Mouse (Mus musculus) midbrain, embryonic 12.5 days (tissue): ENCODE measurements around the gene Cemip2. TPM values are rescaled to one million over a fixed set of nuclear protein-coding genes. Genes with fewer than 3 reads are reported as not detected.
A peak's percentile ranks its signal among the peaks of the same experiment; 100 is the strongest.

Experiments used
- ATAC-seq: fragments of 200-750 bp; cut with Nextera tagmentation; 2 replicates; pipeline ENCODE4 v1.8.0; 2017; ENCODE audit warnings: low read depth, moderate TSS enrichment, moderate library complexity; ENCODE audit not compliant: low FRiP score
- H3K27ac ChIP-seq: fragments of 300-500 bp; sonication (generic); replicated peaks from 2 replicates; pipeline ENCODE4 v1.5.1; 2016; ENCODE audit warnings: mild to moderate bottlenecking
- H3K27me3 ChIP-seq: fragments of 300-500 bp; sonication (generic); 2 replicates; pipeline ENCODE4 v1.6.1; 2016; ENCODE audit warnings: mild to moderate bottlenecking
- H3K36me3 ChIP-seq: fragments of 300-500 bp; sonication (generic); 2 replicates; pipeline ENCODE4 v1.6.1; 2016
- H3K4me1 ChIP-seq: fragments of 300-500 bp; sonication (generic); 2 replicates; pipeline ENCODE4 v1.6.1; 2016
- H3K4me2 ChIP-seq: fragments of 300-500 bp; sonication (generic); replicated peaks from 2 replicates; pipeline ENCODE4 v1.6.1; 2016; ENCODE audit warnings: mild to moderate bottlenecking, moderate library complexity
- H3K4me3 ChIP-seq: fragments of 300-500 bp; sonication (generic); 2 replicates; pipeline ENCODE4 v1.5.1; 2016; ENCODE audit warnings: mild to moderate bottlenecking
- H3K9ac ChIP-seq: fragments of 300-500 bp; sonication (generic); replicated peaks from 2 replicates; pipeline ENCODE4 v1.6.1; 2016; ENCODE audit warnings: mild to moderate bottlenecking, moderate library complexity
- H3K9me3 ChIP-seq: fragments of 300-500 bp; sonication (generic); 2 replicates; pipeline ENCODE4 v1.6.1; 2016; ENCODE audit warnings: mild to moderate bottlenecking
- WGBS: fragments of 180-500 bp; shearing (Covaris S2); methylation state at CpG from one replicate; pipeline ENCODE4 v1.1.7; 2016; 5-methylcytosine and 5-hydroxymethylcytosine counted together
- polyA plus RNA-seq: library from polyadenylated mRNA; unstranded; fragments of >200 nt; fragmentation: Nextera tagmentation; extraction: Ambion mirVana; gene quantifications from 2 replicates; pipeline ENCODE4 v1.2.1, GENCODE M21; 2016

The Cemip2 gene
- polyA plus RNA-seq, 1 experiment from 2014 or later, result 105 TPM

DNA sequence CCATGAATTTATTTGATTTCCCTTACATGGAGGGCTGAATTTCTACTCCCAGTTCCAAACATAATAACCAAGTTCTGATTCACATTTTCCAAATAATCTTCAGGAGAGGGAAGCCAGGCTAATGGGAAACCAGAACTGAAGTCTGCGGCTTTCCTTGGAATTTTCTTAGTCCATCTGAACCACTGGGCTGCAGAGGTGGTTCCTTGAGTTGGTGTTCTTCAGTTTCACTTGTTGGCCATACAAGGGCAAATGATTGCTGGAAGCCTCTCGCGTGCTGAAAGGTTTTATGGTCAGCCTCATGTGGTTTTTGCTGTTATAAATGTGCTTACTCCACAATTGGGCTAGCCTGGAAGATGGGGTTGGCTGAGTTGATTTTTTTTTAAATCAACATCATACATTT is 16.4 kb downstream of the Cemip2 start:
- H3K9me3 ChIP-seq, result no peaks in the 10 kb centered on the region
- H3K36me3 ChIP-seq, result peaks cover 62% of the 10 kb centered on the region
- ATAC-seq, result no peak
- no peak overlapping the region for H3K4me3 ChIP-seq
- H3K27me3 ChIP-seq, result no peaks in the 10 kb centered on the region
- WGBS, result 91% methylated on average over 3 of the region's 3 CpGs
- H3K4me1 ChIP-seq, result peaks cover 30% of the 10 kb centered on the region
- no peak overlapping the region for H3K27ac ChIP-seq
- H3K9ac ChIP-seq, result no peak overlapping the region
- H3K4me2 ChIP-seq, result no peak overlapping the region

GRCm38 (mm10) chr19:21796333-21796732 is 18.2 kb downstream of the Cemip2 start:
- Histone ChIP-seq H3K4me1 (peaks cover 25% of the 10 kb centered on the region), H3K9me3 (no peaks in the 10 kb centered on the region), H3K36me3 (peaks cover 74% of the 10 kb centered on the region), H3K27ac (no peak overlapping the region), H3K4me2 (no peak overlapping the region), H3K9ac (no peak overlapping the region), H3K27me3 (no peaks in the 10 kb centered on the region), H3K4me3 (no peak overlapping the region)
- 93% methylated on average over 5 of the region's 5 CpGs for WGBS
- ATAC-seq, result no peak

GRCm38 (mm10) chr19:21798700-21799099 is 20.6 kb downstream of the Cemip2 start:
- WGBS, result 59% methylated on average over 3 of the region's 3 CpGs

DNA sequence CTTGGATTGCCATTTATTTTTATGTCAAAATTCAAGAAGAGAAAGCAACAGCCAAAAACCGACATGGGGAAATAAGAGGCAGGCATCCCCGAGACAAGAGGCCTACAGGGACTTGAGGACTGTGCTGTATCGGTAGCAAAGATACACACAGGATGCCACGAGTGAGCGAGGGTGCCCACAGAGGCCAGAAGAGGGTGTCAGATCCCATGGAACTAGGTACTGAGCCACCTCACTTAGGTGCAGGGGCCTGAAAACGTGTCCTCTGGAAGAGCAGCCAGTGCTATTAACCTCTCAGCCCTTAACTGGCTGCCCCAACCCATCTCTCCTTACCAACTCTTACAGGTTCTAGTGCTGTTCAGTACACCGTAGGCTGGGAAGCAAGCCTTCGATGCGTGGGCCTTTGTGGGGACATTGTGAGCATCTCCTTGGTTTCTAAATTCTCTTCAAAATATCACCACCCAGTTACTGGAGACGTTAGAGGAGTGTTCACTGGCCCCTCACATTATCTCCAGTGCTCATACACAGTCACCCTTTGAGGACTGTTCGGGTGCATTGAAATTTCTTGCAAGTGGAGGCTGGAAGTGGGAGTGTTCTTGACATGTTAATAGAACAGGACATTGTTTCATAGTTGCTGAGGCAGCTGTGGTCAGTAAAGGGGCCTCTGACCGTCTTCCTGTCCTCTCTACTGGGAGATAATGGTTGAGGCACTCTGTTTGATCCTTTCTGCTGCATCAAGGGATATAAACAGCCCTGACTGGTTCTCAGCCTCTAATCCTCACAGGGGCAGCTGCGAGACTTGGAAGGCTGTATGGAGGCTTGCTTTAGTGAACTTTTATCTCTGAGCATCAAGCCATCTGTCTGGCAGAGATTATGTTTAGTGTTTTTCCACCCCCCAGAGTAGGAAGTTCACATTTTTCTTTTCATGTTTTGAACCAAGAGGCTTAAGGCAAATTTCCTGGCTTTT is 21.6 kb downstream of the Cemip2 start:
- H3K4me1 ChIP-seq, result peaks cover 21% of the 10 kb centered on the region; the same call in 1 of the 2 replicates
- ATAC-seq, result peak; percentile 76
- peak overlapping the region; percentile 0; the same call in 1 of the 2 replicates for H3K4me2 ChIP-seq
- no peaks in the 10 kb centered on the region for H3K27me3 ChIP-seq
- 52% methylated on average over 13 of the region's 13 CpGs for WGBS
- no peak overlapping the region for H3K4me3 ChIP-seq
- H3K9ac ChIP-seq, result 0 out of 2 replicates have a peak overlapping the region, but pooled peaks have one; percentile 12
- H3K36me3 ChIP-seq, result peaks cover 86% of the 10 kb centered on the region
- no peaks in the 10 kb centered on the region for H3K9me3 ChIP-seq
- peak overlapping the region; percentile 68 for H3K27ac ChIP-seq

More at GRCm38 (mm10) chr19:21798700-21799099, 20.6 kb downstream of the Cemip2 start:
- Histone ChIP-seq H3K27me3 (no peaks in the 10 kb centered on the region), H3K9ac (no peak overlapping the region), H3K4me3 (no peak overlapping the region), H3K9me3 (no peaks in the 10 kb centered on the region), H3K27ac (peak overlapping the region; percentile 10), H3K4me2 (no peak overlapping the region), H3K36me3 (peaks cover 86% of the 10 kb centered on the region), H3K4me1 (peaks cover 21% of the 10 kb centered on the region; the same call in 1 of the 2 replicates)
- no peak for ATAC-seq

- Histone ChIP-seq H3K4me1 (peaks cover 7% of the 10 kb centered on the region; the same call in 1 of the 2 replicates), H3K27ac (no peak overlapping the region), H3K9ac (no peak overlapping the region), H3K36me3 (peaks cover 89% of the 10 kb centered on the region), H3K27me3 (no peaks in the 10 kb centered on the region), H3K4me2 (no peak overlapping the region), H3K9me3 (no peaks in the 10 kb centered on the region), H3K4me3 (no peak overlapping the region)
- WGBS, result 89% methylated on average over 8 of the region's 8 CpGs
- no peak for ATAC-seq
These were observed 26.3 kb downstream of the Cemip2 start for GRCm38 (mm10) chr19:21804488-21804887.

DNA sequence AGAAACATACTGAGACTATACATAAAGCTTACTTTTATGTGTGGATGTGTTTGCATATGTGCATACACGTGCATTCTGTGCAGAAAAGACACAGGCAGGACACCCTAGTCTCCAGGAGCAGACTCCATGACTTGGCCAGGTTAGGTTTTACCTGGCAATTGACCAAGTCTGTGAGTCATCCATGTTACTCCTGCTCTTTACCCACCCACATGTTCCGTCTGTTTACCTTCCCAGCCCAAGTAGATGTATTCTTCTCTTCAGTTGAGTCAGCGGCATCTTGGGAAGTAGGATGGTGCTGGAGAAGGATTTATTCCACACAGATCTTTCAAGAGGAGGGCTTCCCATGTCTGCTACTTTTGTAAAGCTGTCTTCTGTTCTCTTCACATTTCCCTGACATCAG is 27.2 kb downstream of the Cemip2 start:
- no peak for ATAC-seq
- Histone ChIP-seq H3K9ac (no peak overlapping the region), H3K27ac (no peak overlapping the region), H3K4me3 (no peak overlapping the region), H3K36me3 (peaks cover 93% of the 10 kb centered on the region), H3K4me1 (no peaks in the 10 kb centered on the region), H3K9me3 (no peaks in the 10 kb centered on the region), H3K27me3 (no peaks in the 10 kb centered on the region), H3K4me2 (no peak overlapping the region)
- 92% methylated on average over 3 of the region's 3 CpGs for WGBS

- Histone ChIP-seq H3K9me3 (no peaks in the 10 kb centered on the region), H3K4me3 (no peak overlapping the region), H3K27me3 (no peaks in the 10 kb centered on the region), H3K27ac (no peak overlapping the region), H3K36me3 (peaks cover 95% of the 10 kb centered on the region), H3K9ac (no peak overlapping the region), H3K4me2 (no peak overlapping the region), H3K4me1 (no peaks in the 10 kb centered on the region)
- 96% methylated on average over 5 of the region's 5 CpGs for WGBS
- ATAC-seq, result no peak
These were observed 32.0 kb downstream of the Cemip2 start for GRCm38 (mm10) chr19:21810135-21810534.

DNA sequence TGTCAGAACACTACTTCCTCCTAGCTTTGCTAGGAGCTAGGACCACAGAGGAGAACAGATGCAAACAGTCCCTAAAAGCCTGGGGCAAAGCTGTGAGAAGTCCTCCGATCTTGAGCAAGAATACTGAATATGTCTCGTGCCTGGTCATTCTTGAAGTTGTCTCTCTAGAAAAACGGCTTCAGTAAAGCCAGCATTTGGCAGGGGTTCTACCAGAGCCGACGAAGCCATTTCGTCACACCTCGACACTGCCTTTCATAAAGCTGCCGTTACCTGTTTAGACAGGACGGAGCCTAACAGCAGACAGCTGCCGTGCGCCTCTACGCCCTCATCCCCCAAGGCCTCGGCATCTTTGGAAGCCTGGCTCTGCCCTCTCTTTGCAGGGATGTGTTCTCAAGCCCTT is 35.4 kb downstream of the Cemip2 start:
- ATAC-seq, result no peak
- H3K4me1 ChIP-seq, result no peaks in the 10 kb centered on the region
- H3K27me3 ChIP-seq, result no peaks in the 10 kb centered on the region
- no peak overlapping the region for H3K4me2 ChIP-seq
- H3K4me3 ChIP-seq, result no peak overlapping the region
- H3K9me3 ChIP-seq, result no peaks in the 10 kb centered on the region
- WGBS, result 88% methylated on average over 13 of the region's 13 CpGs
- no peak overlapping the region for H3K27ac ChIP-seq
- H3K9ac ChIP-seq, result no peak overlapping the region
- H3K36me3 ChIP-seq, result peaks cover 93% of the 10 kb centered on the region

GRCm38 (mm10) chr19:21814433-21815020 is 36.4 kb downstream of the Cemip2 start:
- 90% methylated on average over 8 of the region's 8 CpGs for WGBS
- peaks cover 93% of the 10 kb centered on the region for H3K36me3 ChIP-seq
- no peak overlapping the region for H3K4me3 ChIP-seq
- no peaks in the 10 kb centered on the region for H3K4me1 ChIP-seq
- no peaks in the 10 kb centered on the region for H3K9me3 ChIP-seq
- no peak overlapping the region for H3K4me2 ChIP-seq
- no peak for ATAC-seq
- H3K27ac ChIP-seq, result no peak overlapping the region
- H3K9ac ChIP-seq, result no peak overlapping the region
- no peaks in the 10 kb centered on the region for H3K27me3 ChIP-seq

- WGBS, result 95% methylated on average over 4 of the region's 4 CpGs
- Histone ChIP-seq H3K27ac (no peak overlapping the region), H3K27me3 (no peaks in the 10 kb centered on the region), H3K4me3 (no peak overlapping the region), H3K4me2 (no peak overlapping the region), H3K9me3 (no peaks in the 10 kb centered on the region), H3K4me1 (no peaks in the 10 kb centered on the region), H3K9ac (no peak overlapping the region), H3K36me3 (peaks cover 87% of the 10 kb centered on the region)
- no peak for ATAC-seq
These were observed 38.1 kb downstream of the Cemip2 start for GRCm38 (mm10) chr19:21816260-21816659.

DNA sequence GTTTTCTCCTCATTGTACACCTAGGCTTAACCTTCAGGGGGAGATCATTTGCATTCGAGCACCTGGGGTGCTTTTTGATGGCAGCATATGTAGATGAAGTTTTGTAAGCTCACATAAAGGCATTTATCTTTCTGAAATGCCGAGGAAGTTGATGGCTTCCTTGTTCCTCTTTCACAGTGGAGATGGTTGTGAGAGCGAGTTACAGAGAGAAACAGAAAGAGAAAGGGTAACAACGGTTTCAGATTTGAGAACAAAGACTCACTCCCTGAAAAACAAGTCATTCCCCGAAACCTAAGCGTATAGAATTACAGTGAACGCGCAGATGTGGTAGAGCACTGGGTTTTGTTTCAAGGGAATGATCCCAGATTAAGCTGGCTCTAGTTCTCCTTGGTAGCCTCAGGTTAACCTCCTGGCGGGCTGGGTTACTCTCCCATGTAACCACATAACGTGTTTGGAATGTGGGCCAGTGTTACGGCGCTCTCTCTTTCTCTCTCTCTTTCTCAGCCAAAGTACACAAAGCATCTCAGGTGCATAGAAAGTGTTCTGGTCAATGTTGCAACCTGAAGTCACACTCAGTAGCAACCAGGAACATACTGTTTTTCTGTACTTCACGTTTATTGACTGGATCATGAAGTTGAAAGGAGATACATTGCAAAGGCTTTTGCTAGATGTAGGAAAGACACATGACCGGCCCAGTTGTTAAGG is 40.0 kb downstream of the Cemip2 start:
- Histone ChIP-seq H3K9me3 (no peaks in the 10 kb centered on the region), H3K27ac (no peak overlapping the region), H3K27me3 (no peaks in the 10 kb centered on the region), H3K4me3 (no peak overlapping the region), H3K9ac (no peak overlapping the region), H3K4me1 (no peaks in the 10 kb centered on the region), H3K36me3 (peaks cover 83% of the 10 kb centered on the region), H3K4me2 (no peak overlapping the region)
- no peak for ATAC-seq
- 89% methylated on average over 14 of the region's 14 CpGs for WGBS

DNA sequence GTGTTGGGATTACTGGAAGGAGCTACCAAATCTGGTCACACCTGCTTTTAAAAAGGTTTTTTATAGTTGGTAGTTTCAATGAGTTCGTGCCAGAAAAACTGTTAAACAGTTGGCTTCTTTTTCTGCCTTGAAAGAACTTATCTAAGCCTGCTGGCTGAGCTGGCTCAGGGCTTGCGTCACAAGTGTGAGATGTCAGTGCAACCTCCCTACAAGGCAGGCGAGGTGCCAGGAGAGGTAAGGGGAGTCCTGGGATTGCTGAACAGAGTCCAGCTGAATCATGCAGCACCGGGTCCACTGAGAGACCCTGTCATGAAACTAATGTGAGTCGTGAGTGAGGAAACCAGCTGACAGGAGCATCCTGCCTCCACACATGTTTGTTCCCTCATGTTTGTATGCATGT is 41.4 kb downstream of the Cemip2 start:
- H3K27me3 ChIP-seq, result no peaks in the 10 kb centered on the region
- H3K27ac ChIP-seq, result no peak overlapping the region
- no peaks in the 10 kb centered on the region for H3K9me3 ChIP-seq
- no peaks in the 10 kb centered on the region for H3K4me1 ChIP-seq
- no peak overlapping the region for H3K4me3 ChIP-seq
- peaks cover 81% of the 10 kb centered on the region for H3K36me3 ChIP-seq
- H3K9ac ChIP-seq, result no peak overlapping the region
- ATAC-seq, result no peak
- 81% methylated on average over 5 of the region's 5 CpGs for WGBS
- H3K4me2 ChIP-seq, result no peak overlapping the region
